Mouse (Mus musculus) heart, postnatal 0 days (tissue): ENCODE measurements around the gene Ctdspl.

Source experiments
- CTCF ChIP-seq: IDR thresholded peaks from 2 replicates; pipeline ENCODE4 v1.5.1; 2016; ENCODE audit warnings: antibody characterized with exemption, control low read depth, low read depth
- EP300 ChIP-seq: IDR thresholded peaks from 2 replicates; pipeline ENCODE4 v1.6.1; 2016; ENCODE audit warnings: antibody characterized with exemption, low read depth

- no peak for TF ChIP-seq CTCF
- no peak for TF ChIP-seq EP300
These were observed 14.4 kb downstream of the Ctdspl start for GRCm38 (mm10) chr9:118940591-118941207.
